Mouse (Mus musculus) embryonic facial prominence, embryonic 13.5 days (tissue): ENCODE results near the gene Pkmyt1. TPM values are rescaled to one million over a fixed set of nuclear protein-coding genes. Genes with fewer than 3 reads are reported as not detected.
A peak's percentile ranks its signal among the peaks of the same experiment; 100 is the strongest.

ENCODE experiments used
- ATAC-seq: fragments of 200-750 bp; cut with Nextera tagmentation; 2 replicates; pipeline ENCODE4 v1.8.0; 2017; ENCODE audit warnings: low read depth; ENCODE audit not compliant: insufficient number of reproducible peaks, insufficient read depth, low FRiP score, low TSS enrichment
- H3K27ac ChIP-seq: fragments of 300-500 bp; sonication (generic); 2 replicates; pipeline ENCODE4 v1.5.1; 2015; ENCODE audit warnings: moderate library complexity, mild to moderate bottlenecking, inconsistent platforms
- H3K27me3 ChIP-seq: fragments of 300-500 bp; sonication (generic); 2 replicates; pipeline ENCODE4 v1.6.1; 2015; ENCODE audit warnings: mild to moderate bottlenecking, inconsistent platforms
- H3K36me3 ChIP-seq: fragments of 300-500 bp; sonication (generic); 2 replicates; pipeline ENCODE4 v1.6.1; 2015; ENCODE audit warnings: mild to moderate bottlenecking, inconsistent platforms
- H3K4me1 ChIP-seq: fragments of 300-500 bp; sonication (generic); 2 replicates; pipeline ENCODE4 v1.6.1; 2015; ENCODE audit warnings: inconsistent platforms
- H3K4me2 ChIP-seq: fragments of 300-500 bp; sonication (generic); 2 replicates; pipeline ENCODE4 v1.6.1; 2015; ENCODE audit warnings: moderate library complexity, mild to moderate bottlenecking, inconsistent platforms
- H3K4me3 ChIP-seq: fragments of 300-500 bp; sonication (generic); 2 replicates; pipeline ENCODE4 v1.5.1; 2015; ENCODE audit warnings: mild to moderate bottlenecking, inconsistent platforms
- H3K9ac ChIP-seq: fragments of 300-500 bp; sonication (generic); 2 replicates; pipeline ENCODE4 v1.6.1; 2015; ENCODE audit warnings: mild to moderate bottlenecking, inconsistent platforms
- H3K9me3 ChIP-seq: fragments of 300-500 bp; sonication (generic); 2 replicates; pipeline ENCODE4 v1.6.1; 2016; ENCODE audit warnings: inconsistent platforms
- WGBS: fragments of 180-500 bp; shearing (Covaris S2); methylation state at CpG from one replicate; pipeline ENCODE4 v1.1.7; 2015; ENCODE audit warnings: mixed read lengths; 5-methylcytosine and 5-hydroxymethylcytosine counted together
- polyA plus RNA-seq: library from polyadenylated mRNA; unstranded; fragments of >200 nt; fragmentation: Nextera tagmentation; extraction: Ambion mirVana; gene quantifications from 2 replicates; pipeline ENCODE4 v1.2.1, GENCODE M21; 2015

Pkmyt1 gene
- polyA plus RNA-seq, 1 experiment from 2014 or later = 56.2 TPM

- 49% methylated on average over 38 of the region's 38 CpGs for WGBS
- H3K4me3 ChIP-seq = peak overlapping the region; percentile 34; the same call in 1 of the 2 replicates
Observed at GRCm38 (mm10) chr17:23741359-23742209, 15.4 kb downstream of the Pkmyt1 start.

GRCm38 (mm10) chr17:23742210-23742793 is 16.2 kb downstream of the Pkmyt1 start:
- Histone ChIP-seq H3K27me3 (peaks cover 97% of the 10 kb centered on the region), H3K9ac (no peak overlapping the region), H3K4me2 (peak overlapping the region; percentile 67), H3K4me1 (peaks cover 52% of the 10 kb centered on the region), H3K27ac (no peak overlapping the region), H3K36me3 (no peaks in the 10 kb centered on the region), H3K4me3 (peak overlapping the region; percentile 34), H3K9me3 (no peaks in the 10 kb centered on the region)
- WGBS = 8% methylated on average over 44 of the region's 44 CpGs
- no peak for ATAC-seq

More at GRCm38 (mm10) chr17:23741359-23742209, 15.4 kb downstream of the Pkmyt1 start:
- no peak overlapping the region for H3K27ac ChIP-seq
- H3K4me2 ChIP-seq = peak overlapping the region; percentile 67
- peaks cover 91% of the 10 kb centered on the region for H3K27me3 ChIP-seq
- H3K36me3 ChIP-seq = peaks cover 1% of the 10 kb centered on the region; the same call in 1 of the 2 replicates
- no peaks in the 10 kb centered on the region for H3K9me3 ChIP-seq
- ATAC-seq = no peak
- no peak overlapping the region for H3K9ac ChIP-seq
- H3K4me1 ChIP-seq = peaks cover 52% of the 10 kb centered on the region

- Histone ChIP-seq H3K4me3 (0 out of 2 replicates have a peak overlapping the region, but pooled peaks have one; percentile 34), H3K9ac (no peak overlapping the region), H3K9me3 (no peaks in the 10 kb centered on the region), H3K4me2 (peak overlapping the region; percentile 67), H3K27me3 (peaks cover 96% of the 10 kb centered on the region), H3K4me1 (peaks cover 52% of the 10 kb centered on the region), H3K27ac (no peak overlapping the region), H3K36me3 (no peaks in the 10 kb centered on the region)
- 62% methylated on average over 12 of the region's 12 CpGs for WGBS
- no peak for ATAC-seq
Observed at GRCm38 (mm10) chr17:23742941-23743340, 16.8 kb downstream of the Pkmyt1 start.

GRCm38 (mm10) chr17:23744076-23744475 is 17.9 kb downstream of the Pkmyt1 start:
- Histone ChIP-seq H3K9me3 (no peaks in the 10 kb centered on the region), H3K27ac (peak overlapping the region; percentile 39; the same call in 1 of the 2 replicates), H3K36me3 (no peaks in the 10 kb centered on the region), H3K4me3 (peak overlapping the region; percentile 38), H3K4me2 (peak overlapping the region; percentile 67), H3K9ac (no peak overlapping the region), H3K4me1 (peaks cover 47% of the 10 kb centered on the region), H3K27me3 (peaks cover 89% of the 10 kb centered on the region)
- WGBS = 24% methylated on average over 8 of the region's 8 CpGs
- no peak for ATAC-seq

- Histone ChIP-seq H3K9me3 (no peaks in the 10 kb centered on the region), H3K4me3 (peak overlapping the region; percentile 38), H3K9ac (peak overlapping the region; percentile 63; the same call in 1 of the 2 replicates), H3K27ac (peak overlapping the region; percentile 39; the same call in 1 of the 2 replicates), H3K4me1 (peaks cover 43% of the 10 kb centered on the region), H3K4me2 (peak overlapping the region; percentile 67), H3K36me3 (no peaks in the 10 kb centered on the region), H3K27me3 (peaks cover 84% of the 10 kb centered on the region)
- ATAC-seq = no peak
- 7% methylated on average over 14 of the region's 14 CpGs for WGBS
Observed at GRCm38 (mm10) chr17:23744651-23745050, 18.5 kb downstream of the Pkmyt1 start.

GRCm38 (mm10) chr17:23745301-23746251 is 19.4 kb downstream of the Pkmyt1 start, which contains the start of gene Kremen2:
Gene Kremen2 (minus strand): TSS chr17:23745833.
- Histone ChIP-seq H3K4me3 (peak within 1 kb of the TSS; percentile 38), H3K9me3 (no peaks in the 10 kb centered on the region), H3K4me1 (peaks cover 37% of the 10 kb centered on the region), H3K27me3 (peaks cover 76% of the 10 kb centered on the region), H3K36me3 (no peaks in the 10 kb centered on the region), H3K4me2 (peak within 1 kb of the TSS; percentile 67), H3K27ac (peak within 1 kb of the TSS; percentile 39; the same call in 1 of the 2 replicates), H3K9ac (peak within 1 kb of the TSS; percentile 63)
- no peak for ATAC-seq
- under 1% methylated on average over 45 of the region's 45 CpGs for WGBS

- Histone ChIP-seq H3K9me3 (no peaks in the 10 kb centered on the region), H3K4me3 (peak overlapping the region; percentile 38), H3K36me3 (peaks cover 5% of the 10 kb centered on the region), H3K9ac (peak overlapping the region; percentile 63; the same call in 1 of the 2 replicates), H3K27ac (no peak overlapping the region; the same call in 1 of the 2 replicates), H3K27me3 (peaks cover 69% of the 10 kb centered on the region), H3K4me1 (peaks cover 33% of the 10 kb centered on the region), H3K4me2 (peak overlapping the region; percentile 67)
- 3% methylated on average over 12 of the region's 12 CpGs for WGBS
- ATAC-seq = no peak
Observed at GRCm38 (mm10) chr17:23746311-23746710, 20.2 kb downstream of the Pkmyt1 start.

- no peak overlapping the region for H3K9ac ChIP-seq
- H3K27ac ChIP-seq = no peak overlapping the region
- no peak for ATAC-seq
- no peak overlapping the region for H3K4me3 ChIP-seq
- H3K4me2 ChIP-seq = no peak overlapping the region
- H3K27me3 ChIP-seq = peaks cover 64% of the 10 kb centered on the region
- peaks cover 32% of the 10 kb centered on the region for H3K4me1 ChIP-seq
- no peaks in the 10 kb centered on the region for H3K9me3 ChIP-seq
- WGBS = 73% methylated on average over 3 of the region's 3 CpGs
- H3K36me3 ChIP-seq = peaks cover 9% of the 10 kb centered on the region
Observed at GRCm38 (mm10) chr17:23746767-23747166, 20.6 kb downstream of the Pkmyt1 start.

- Histone ChIP-seq H3K4me1 (peaks cover 24% of the 10 kb centered on the region), H3K36me3 (peaks cover 17% of the 10 kb centered on the region), H3K9ac (no peak overlapping the region), H3K9me3 (no peaks in the 10 kb centered on the region), H3K4me3 (no peak overlapping the region), H3K27me3 (peaks cover 57% of the 10 kb centered on the region), H3K27ac (no peak overlapping the region), H3K4me2 (no peak overlapping the region)
- 79% methylated on average over 3 of the region's 3 CpGs for WGBS
- ATAC-seq = no peak
Observed at GRCm38 (mm10) chr17:23747471-23747870, 21.3 kb downstream of the Pkmyt1 start.

GRCm38 (mm10) chr17:23748026-23748425 is 21.9 kb downstream of the Pkmyt1 start:
- peaks cover 22% of the 10 kb centered on the region for H3K36me3 ChIP-seq
- H3K4me3 ChIP-seq = no peak overlapping the region
- no peak overlapping the region for H3K27ac ChIP-seq
- H3K4me2 ChIP-seq = no peak overlapping the region
- H3K9me3 ChIP-seq = no peaks in the 10 kb centered on the region
- WGBS = 36% methylated on average over 6 of the region's 6 CpGs
- H3K4me1 ChIP-seq = peaks cover 22% of the 10 kb centered on the region
- H3K9ac ChIP-seq = no peak overlapping the region
- no peak for ATAC-seq
- H3K27me3 ChIP-seq = peaks cover 52% of the 10 kb centered on the region
